Mouse (Mus musculus) lung, embryonic 16.5 days (tissue): Measurements from ENCODE around the gene Dscaml1. TPM values are rescaled to one million over a fixed set of nuclear protein-coding genes. Genes with fewer than 3 reads are reported as not detected.

Experiments used
- ATAC-seq: fragments of 200-750 bp; cut with Nextera tagmentation; 2 replicates; pipeline ENCODE4 v1.8.0; 2017; ENCODE audit warnings: low read depth, mild to moderate bottlenecking, moderate library complexity
- H3K27ac ChIP-seq: fragments of 300-500 bp; sonication (generic); 2 replicates; pipeline ENCODE4 v1.5.1; 2014; ENCODE audit warnings: mild to moderate bottlenecking, control low read depth, low read length
- H3K27me3 ChIP-seq: fragments of 300-500 bp; sonication (generic); 2 replicates; pipeline ENCODE4 v1.6.1; 2014; ENCODE audit warnings: low read depth, low read length, mixed read lengths; ENCODE audit not compliant: control insufficient read depth, insufficient read depth
- H3K36me3 ChIP-seq: fragments of 300-500 bp; sonication (generic); 2 replicates; pipeline ENCODE4 v1.6.1; 2014; ENCODE audit warnings: low read length; ENCODE audit not compliant: control insufficient read depth, insufficient read depth
- H3K4me1 ChIP-seq: fragments of 300-500 bp; sonication (generic); replicated peaks from 2 replicates; pipeline ENCODE4 v1.6.1; 2014; ENCODE audit warnings: low read length, mixed read lengths; ENCODE audit not compliant: control insufficient read depth, insufficient read depth
- H3K4me2 ChIP-seq: fragments of 300-500 bp; sonication (generic); 2 replicates; pipeline ENCODE4 v1.6.1; 2014; ENCODE audit warnings: low read depth, low read length, control low read depth
- H3K4me3 ChIP-seq: fragments of 300-500 bp; sonication (generic); 2 replicates; pipeline ENCODE4 v1.5.1; 2014; ENCODE audit warnings: mild to moderate bottlenecking, low read length, control low read depth
- H3K9ac ChIP-seq: fragments of 300-500 bp; sonication (generic); 2 replicates; pipeline ENCODE4 v1.6.1; 2014; ENCODE audit warnings: low read length, control low read depth
- H3K9me3 ChIP-seq: fragments of 300-500 bp; sonication (generic); 2 replicates; pipeline ENCODE4 v1.6.1; 2016; ENCODE audit warnings: low read length; ENCODE audit not compliant: control insufficient read depth
- WGBS: fragments of 180-500 bp; shearing (Covaris S2); extraction: QIAGEN DNeasy Blood & Tissue Kit; methylation state at CpG from one replicate; pipeline ENCODE4 v1.1.7; 2014; 5-methylcytosine and 5-hydroxymethylcytosine counted together
- polyA plus RNA-seq: library from polyadenylated mRNA; unstranded; fragments of >200 nt; fragmentation: Nextera tagmentation; extraction: Ambion mirVana; gene quantifications from 2 replicates; pipeline ENCODE4 v1.2.1, GENCODE M21; 2015

The Dscaml1 gene
- polyA plus RNA-seq, 1 experiment from 2014 or later, result 0.18 TPM

GRCm38 (mm10) chr9:45798467-45799164 lies 372.2 kb downstream of the Dscaml1 start:
- H3K9ac ChIP-seq, result no peak overlapping the region
- no peaks in the 10 kb centered on the region for H3K27me3 ChIP-seq
- ATAC-seq, result peak; percentile 82
- no peak overlapping the region for H3K4me3 ChIP-seq
- no peaks in the 10 kb centered on the region for H3K4me1 ChIP-seq
- no peak overlapping the region for H3K27ac ChIP-seq
- H3K4me2 ChIP-seq, result no peak overlapping the region
- no peaks in the 10 kb centered on the region; the same call in 1 of the 2 replicates for H3K36me3 ChIP-seq
- H3K9me3 ChIP-seq, result no peaks in the 10 kb centered on the region
- WGBS, result 16% methylated on average over 13 of the region's 13 CpGs

- Histone ChIP-seq H3K9ac (no peak overlapping the region), H3K4me1 (no peaks in the 10 kb centered on the region), H3K9me3 (no peaks in the 10 kb centered on the region), H3K4me3 (no peak overlapping the region), H3K36me3 (no peaks in the 10 kb centered on the region; the same call in 1 of the 2 replicates), H3K27ac (no peak overlapping the region), H3K27me3 (no peaks in the 10 kb centered on the region), H3K4me2 (no peak overlapping the region)
- no peak for ATAC-seq
- WGBS, result 73% methylated on average over 8 of the region's 8 CpGs
These were observed 373.0 kb downstream of the Dscaml1 start for GRCm38 (mm10) chr9:45799402-45799801.

Other genes starting within 250 kb of the Dscaml1 start
- gene BC049352, start 244.6 kb upstream of the Dscaml1 start, polyA plus RNA-seq, result 0.13 and 0.14 TPM in 2 replicates
- gene Tmprss4, start 222.5 kb upstream of the Dscaml1 start, polyA plus RNA-seq, result 2.5 and 2.8 TPM in 2 replicates
- gene Il10ra, start 157.5 kb upstream of the Dscaml1 start, polyA plus RNA-seq, result 1.1 and 1.2 TPM in 2 replicates
- 0.36 and 0.39 TPM in 2 replicates for gene Tmprss13, start 107.5 kb upstream of the Dscaml1 start, polyA plus RNA-seq
- 32.7 and 36.5 TPM in 2 replicates for gene Fxyd6, start 56.4 kb upstream of the Dscaml1 start, polyA plus RNA-seq
- gene Fxyd2, start 27.0 kb upstream of the Dscaml1 start, polyA plus RNA-seq, result 2.3 and 2.5 TPM in 2 replicates